Mouse (Mus musculus) hindbrain, embryonic 16.5 days (tissue): ENCODE data around the gene Slc39a7. TPM values are rescaled to one million over a fixed set of nuclear protein-coding genes. Genes with fewer than 3 reads are reported as not detected.

Experiments used
- ATAC-seq: fragments of 200-750 bp; cut with Nextera tagmentation; 2 replicates; pipeline ENCODE4 v1.8.0; 2017; ENCODE audit warnings: moderate TSS enrichment, moderate library complexity
- H3K27ac ChIP-seq: fragments of 300-500 bp; sonication (generic); 2 replicates; pipeline ENCODE4 v1.5.1; 2014; ENCODE audit warnings: low read depth, mild to moderate bottlenecking, control low read depth, low read length, moderate library complexity
- H3K27me3 ChIP-seq: fragments of 300-500 bp; sonication (generic); replicated peaks from 2 replicates; pipeline ENCODE4 v1.6.1; 2014; ENCODE audit warnings: low read length; ENCODE audit not compliant: control insufficient read depth, insufficient read depth
- H3K36me3 ChIP-seq: fragments of 300-500 bp; sonication (generic); 2 replicates; pipeline ENCODE4 v1.6.1; 2014; ENCODE audit warnings: mild to moderate bottlenecking, low read length, moderate library complexity, mixed read lengths; ENCODE audit not compliant: control insufficient read depth, insufficient read depth
- H3K4me1 ChIP-seq: fragments of 300-500 bp; sonication (generic); 2 replicates; pipeline ENCODE4 v1.6.1; 2014; ENCODE audit warnings: low read depth, low read length; ENCODE audit not compliant: control insufficient read depth, insufficient read depth
- H3K4me2 ChIP-seq: fragments of 300-500 bp; sonication (generic); 2 replicates; pipeline ENCODE4 v1.6.1; 2014; ENCODE audit warnings: mild to moderate bottlenecking, low read length, control low read depth, moderate library complexity
- H3K4me3 ChIP-seq: fragments of 300-500 bp; sonication (generic); 2 replicates; pipeline ENCODE4 v1.5.1; 2014; ENCODE audit warnings: mild to moderate bottlenecking, low read length, control low read depth, moderate library complexity
- H3K9ac ChIP-seq: fragments of 300-500 bp; sonication (generic); 2 replicates; pipeline ENCODE4 v1.6.1; 2014; ENCODE audit warnings: low read depth, mild to moderate bottlenecking, control low read depth, low read length, moderate library complexity
- H3K9me3 ChIP-seq: fragments of 300-500 bp; sonication (generic); 2 replicates; pipeline ENCODE4 v1.6.1; 2014; ENCODE audit warnings: mild to moderate bottlenecking, low read length, moderate library complexity; ENCODE audit not compliant: control insufficient read depth
- WGBS: fragments of 180-500 bp; shearing (Covaris S2); extraction: QIAGEN DNeasy Blood & Tissue Kit; methylation state at CpG from one replicate; pipeline ENCODE4 v1.1.7; 2014; 5-methylcytosine and 5-hydroxymethylcytosine counted together
- microRNA counts: library from miRNA; unstranded; fragments of <30 nt; microRNA quantifications from one replicate; lab custom pipeline; 2016
- microRNA-seq: library from miRNA; unstranded; fragments of <30 nt; microRNA quantifications from one replicate; pipeline ENCODE4, GENCODE M21; 2017
- polyA plus RNA-seq: library from polyadenylated mRNA; unstranded; fragments of >200 nt; fragmentation: Nextera tagmentation; extraction: Ambion mirVana; gene quantifications from 2 replicates; pipeline ENCODE4 v1.2.1, GENCODE M21; 2015

The Slc39a7 gene
- polyA plus RNA-seq, 1 experiment from 2014 or later = 180 TPM

- 80% methylated on average over 6 of the region's 6 CpGs for WGBS
- no peak for ATAC-seq
- peaks cover 34% of the 10 kb centered on the region for H3K27me3 ChIP-seq
Measured at GRCm38 (mm10) chr17:33979512-33980050, 51.9 kb downstream of the Slc39a7 start.

GRCm38 (mm10) chr17:33978631-33979031, 52.9 kb downstream of the Slc39a7 start:
- Histone ChIP-seq H3K4me3 (peak overlapping the region; percentile 41), H3K9me3 (no peaks in the 10 kb centered on the region), H3K27me3 (peaks cover 34% of the 10 kb centered on the region), H3K4me2 (peak overlapping the region; percentile 67), H3K36me3 (no peaks in the 10 kb centered on the region), H3K4me1 (peaks cover 3% of the 10 kb centered on the region), H3K27ac (no peak overlapping the region), H3K9ac (peak overlapping the region; percentile 55)
- WGBS = under 1% methylated on average over 17 of the region's 17 CpGs
- ATAC-seq = no peak; the same call in 1 of the 2 replicates

More at GRCm38 (mm10) chr17:33979512-33980050, 51.9 kb downstream of the Slc39a7 start:
- Histone ChIP-seq H3K4me3 (no peak overlapping the region), H3K9ac (no peak overlapping the region), H3K36me3 (no peaks in the 10 kb centered on the region), H3K27ac (no peak overlapping the region), H3K4me2 (no peak overlapping the region), H3K9me3 (no peaks in the 10 kb centered on the region), H3K4me1 (peaks cover 3% of the 10 kb centered on the region)

MicroRNAs encoded within 50 kb of the gene (microRNA counts, 519-probe panel; counts per million panel counts)
- microRNA mmu-miR-219 (lab: Ali Mortazavi, UCI) = 3,155 counts per million, percentile 84 among the panel's probes with 10 or more counts

Small RNA genes within 50 kb of the gene (microRNA-seq; reads per million reads assigned to microRNA genes)
- gene Mir219a-1 (not detected), gene Mir219c (not detected)

Other genes with a start within 250 kb of the Slc39a7 start
- 26.6 and 29.0 TPM in 2 replicates for gene Angptl4, start 249.9 kb downstream of the Slc39a7 start, polyA plus RNA-seq
- 45.8 and 46.6 TPM in 2 replicates for gene Kank3, start 221.2 kb downstream of the Slc39a7 start, polyA plus RNA-seq
- 392 and 410 TPM in 2 replicates for gene Rps28, start 207.1 kb downstream of the Slc39a7 start, polyA plus RNA-seq
- gene Ndufa7, start 207.1 kb downstream of the Slc39a7 start, polyA plus RNA-seq = 464 and 517 TPM in 2 replicates
- gene Cd320, start 188.6 kb downstream of the Slc39a7 start, polyA plus RNA-seq = 55.7 and 59.8 TPM in 2 replicates
- gene Gm7029, start 157.8 kb downstream of the Slc39a7 start, polyA plus RNA-seq = not detected in 2 replicates
- gene Kifc1, start 141.0 kb downstream of the Slc39a7 start, polyA plus RNA-seq = 2.5 and 2.6 TPM in 2 replicates
- 0.20 and 0.46 TPM in 2 replicates for gene Platr17, start 126.5 kb downstream of the Slc39a7 start, polyA plus RNA-seq
- gene Daxx, start 122.3 kb downstream of the Slc39a7 start, polyA plus RNA-seq = 52.0 and 53.7 TPM in 2 replicates
- 29.2 and 32.6 TPM in 2 replicates for gene Tapbp, start 115.8 kb downstream of the Slc39a7 start, polyA plus RNA-seq
- 16.2 and 17.2 TPM in 2 replicates for gene Zbtb22, start 115.8 kb downstream of the Slc39a7 start, polyA plus RNA-seq
- 52.7 and 58.8 TPM in 2 replicates for gene Rgl2, start 102.1 kb downstream of the Slc39a7 start, polyA plus RNA-seq
- 183 and 189 TPM in 2 replicates for gene Pfdn6, start 91.3 kb downstream of the Slc39a7 start, polyA plus RNA-seq
- 20.7 and 23.5 TPM in 2 replicates for gene Wdr46, start 91.0 kb downstream of the Slc39a7 start, polyA plus RNA-seq
- 13.3 and 16.1 TPM in 2 replicates for gene B3galt4, start 80.2 kb downstream of the Slc39a7 start, polyA plus RNA-seq
- gene Vps52, start 75.9 kb downstream of the Slc39a7 start, polyA plus RNA-seq = 75.4 and 80.7 TPM in 2 replicates
- gene Rps18, start 75.7 kb downstream of the Slc39a7 start, polyA plus RNA-seq = 695 and 697 TPM in 2 replicates
- gene H2-K1, start 31.3 kb downstream of the Slc39a7 start, polyA plus RNA-seq = 16.6 and 18.8 TPM in 2 replicates
- gene Ring1, start 7.0 kb downstream of the Slc39a7 start, polyA plus RNA-seq = 17.3 and 18.5 TPM in 2 replicates
- 69.5 and 74.1 TPM in 2 replicates for gene H2-Ke6, start 3.6 kb downstream of the Slc39a7 start, polyA plus RNA-seq
- gene Rxrb, start 130 bp upstream of the Slc39a7 start, polyA plus RNA-seq = 53.3 and 54.1 TPM in 2 replicates
- 4.7 and 6.7 TPM in 2 replicates for gene Col11a2, start 7.8 kb upstream of the Slc39a7 start, polyA plus RNA-seq
- gene H2-Oa, start 60.7 kb upstream of the Slc39a7 start, polyA plus RNA-seq = 0.14 TPM in 1 of 2 replicates, not detected in the other
- gene H2-DMa, start 87.9 kb upstream of the Slc39a7 start, polyA plus RNA-seq = 20.5 and 20.9 TPM in 2 replicates
- 98.5 and 123 TPM in 2 replicates for gene Brd2, start 91.0 kb upstream of the Slc39a7 start, polyA plus RNA-seq
- 0.25 and 0.28 TPM in 2 replicates for gene H2-DMb2, start 111.6 kb upstream of the Slc39a7 start, polyA plus RNA-seq
- gene H2-DMb1, start 121.4 kb upstream of the Slc39a7 start, polyA plus RNA-seq = 0.68 and 1.5 TPM in 2 replicates
- gene Tap1, start 155.9 kb upstream of the Slc39a7 start, polyA plus RNA-seq = 4.6 and 6.1 TPM in 2 replicates
- gene Psmb9, start 156.1 kb upstream of the Slc39a7 start, polyA plus RNA-seq = 1.8 and 2.2 TPM in 2 replicates
- gene Psmb8, start 166.0 kb upstream of the Slc39a7 start, polyA plus RNA-seq = 3.0 and 4.1 TPM in 2 replicates
- gene Tap2, start 171.8 kb upstream of the Slc39a7 start, polyA plus RNA-seq = 2.9 and 3.2 TPM in 2 replicates
- gene H2-Ob, start 207.2 kb upstream of the Slc39a7 start, polyA plus RNA-seq = 0.16 and 0.33 TPM in 2 replicates
- 1.7 and 2.3 TPM in 2 replicates for gene H2-Ab1, start 226.0 kb upstream of the Slc39a7 start, polyA plus RNA-seq